Mouse (Mus musculus) 416B (cell line): ENCODE measurements around the gene M1ap.

ENCODE experiments used
- DNase-seq: peaks from one replicate; pipeline ENCODE4 v3.0.0; 2011; ENCODE audit warnings: low read depth

Gene M1ap

GRCm38 (mm10) chr6:82934616-82935230, 12.0 kb upstream of the M1ap start:
- DNase-seq, result no peak

GRCm38 (mm10) chr6:82939167-82939912, 7.4 kb upstream of the M1ap start, which contains the start of gene Sema4f:
TSS of gene Sema4f (minus strand) at chr6:82939769.
- DNase-seq, result no peak

- DNase-seq, result no peak
Measured at GRCm38 (mm10) chr6:82940765-82941164, 5.9 kb upstream of the M1ap start.

GRCm38 (mm10) chr6:82945750-82946149, 952 bp upstream of the M1ap start:
- peak; percentile 65 for DNase-seq

GRCm38 (mm10) chr6:82956553-82957251, 10.0 kb downstream of the M1ap start:
- DNase-seq, result no peak

- no peak for DNase-seq
Measured at GRCm38 (mm10) chr6:82961664-82962063, 15.0 kb downstream of the M1ap start.

GRCm38 (mm10) chr6:82969249-82970084, 22.8 kb downstream of the M1ap start:
- DNase-seq, result no peak

GRCm38 (mm10) chr6:82971031-82971430, 24.3 kb downstream of the M1ap start:
- peak; percentile 82 for DNase-seq

GRCm38 (mm10) chr6:82987411-82987971, 40.8 kb downstream of the M1ap start:
- no peak for DNase-seq

GRCm38 (mm10) chr6:82993696-82994095, 47.0 kb downstream of the M1ap start:
- no peak for DNase-seq

- DNase-seq, result no peak
Measured at GRCm38 (mm10) chr6:82994372-82994771, 47.7 kb downstream of the M1ap start.

GRCm38 (mm10) chr6:82996740-82997315, 50.1 kb downstream of the M1ap start:
- DNase-seq, result peak; percentile 99

- peak; percentile 96 for DNase-seq
Measured at GRCm38 (mm10) chr6:82997511-82998102, 50.9 kb downstream of the M1ap start.

- DNase-seq, result peak; percentile 72
Measured at GRCm38 (mm10) chr6:82998326-82998725, 51.6 kb downstream of the M1ap start.

GRCm38 (mm10) chr6:82999986-83000385, 53.3 kb downstream of the M1ap start:
- DNase-seq, result no peak

- no peak for DNase-seq
Measured at GRCm38 (mm10) chr6:83003082-83003481, 56.4 kb downstream of the M1ap start.

GRCm38 (mm10) chr6:83003850-83004249, 57.1 kb downstream of the M1ap start:
- DNase-seq, result no peak

- no peak for DNase-seq
Measured at GRCm38 (mm10) chr6:83004309-83004708, 57.6 kb downstream of the M1ap start.

- peak; percentile 88 for DNase-seq
Measured at GRCm38 (mm10) chr6:83004872-83005271, 58.2 kb downstream of the M1ap start.

GRCm38 (mm10) chr6:83005444-83006011, 58.8 kb downstream of the M1ap start:
- peak; percentile 42 for DNase-seq

GRCm38 (mm10) chr6:83006114-83006513, 59.4 kb downstream of the M1ap start:
- DNase-seq, result peak; percentile 82
